Mouse (Mus musculus) embryo, embryonic 11.5 days (tissue): Measurements from ENCODE around the gene Specc1l.
"Not testable (repeated sequence)": the region's sequence is repeated elsewhere in the genome, so short reads cannot be mapped to it uniquely, and the experiment has no call there.

Experiments used
- DNase-seq: peaks from one replicate; pipeline ENCODE4 v3.0.0-alpha.2; 2012; ENCODE audit warnings: low read depth, low spot score

The Specc1l gene

DNA sequence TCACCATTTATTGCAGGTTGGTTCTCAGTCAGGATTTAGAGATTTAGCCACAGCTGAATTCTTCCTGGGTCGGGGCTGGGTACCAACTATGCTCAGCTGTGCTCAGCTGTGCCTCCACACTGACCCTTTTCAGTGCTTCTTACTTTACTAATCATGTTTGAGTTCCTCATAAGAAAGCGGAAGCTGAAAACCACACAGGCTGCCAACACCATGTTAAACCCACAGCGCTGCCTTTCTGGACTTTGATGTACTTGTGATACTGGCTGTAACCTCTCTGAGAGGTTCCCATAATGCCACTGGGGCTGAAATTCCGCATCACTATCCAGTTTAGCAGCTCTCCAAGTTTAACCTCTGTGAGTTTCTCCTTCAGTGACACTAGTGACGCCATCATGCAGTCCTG, 70.8 kb downstream of the Specc1l start:
- DNase-seq, result no peak

DNA sequence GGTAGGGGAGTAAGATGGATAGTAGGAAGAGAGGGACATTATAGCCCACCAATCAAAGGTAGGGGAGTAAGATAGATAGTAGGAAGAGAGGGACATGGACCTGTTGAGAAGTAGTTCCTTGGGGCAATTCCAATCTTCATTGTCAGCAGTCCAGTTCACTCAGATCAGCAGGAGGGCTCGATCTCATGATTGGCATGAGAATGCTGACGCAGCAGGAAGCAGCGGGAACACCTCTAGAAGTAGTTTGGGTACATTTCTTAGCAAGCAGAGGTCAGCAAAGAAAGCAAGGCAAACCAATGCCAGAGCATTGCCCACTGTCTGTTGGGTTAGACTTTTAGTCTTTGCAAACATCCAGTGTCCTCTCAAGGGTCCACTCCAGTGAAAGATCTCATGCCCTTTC, 71.9 kb downstream of the Specc1l start:
- DNase-seq, result no peak

DNA sequence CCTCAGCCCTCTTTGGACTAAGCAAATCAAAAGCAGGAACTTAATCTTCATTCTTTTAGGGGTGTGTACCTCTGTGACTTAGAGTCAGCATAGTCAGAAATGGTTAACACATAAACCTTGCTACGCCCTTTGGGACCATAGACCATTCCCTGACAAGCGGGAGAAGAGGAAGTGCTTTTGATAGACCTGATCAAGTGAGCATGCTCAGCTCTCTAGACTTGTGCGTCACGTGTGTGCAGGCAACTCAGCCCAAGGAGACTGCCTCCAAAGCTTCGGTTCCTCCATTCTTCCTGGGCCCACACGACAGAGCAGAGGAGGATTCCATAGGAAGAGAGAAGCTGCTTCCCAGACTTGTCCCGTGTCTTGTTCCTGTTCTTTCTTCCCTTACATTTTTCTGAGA, 76.7 kb downstream of the Specc1l start:
- DNase-seq, result no peak

DNA sequence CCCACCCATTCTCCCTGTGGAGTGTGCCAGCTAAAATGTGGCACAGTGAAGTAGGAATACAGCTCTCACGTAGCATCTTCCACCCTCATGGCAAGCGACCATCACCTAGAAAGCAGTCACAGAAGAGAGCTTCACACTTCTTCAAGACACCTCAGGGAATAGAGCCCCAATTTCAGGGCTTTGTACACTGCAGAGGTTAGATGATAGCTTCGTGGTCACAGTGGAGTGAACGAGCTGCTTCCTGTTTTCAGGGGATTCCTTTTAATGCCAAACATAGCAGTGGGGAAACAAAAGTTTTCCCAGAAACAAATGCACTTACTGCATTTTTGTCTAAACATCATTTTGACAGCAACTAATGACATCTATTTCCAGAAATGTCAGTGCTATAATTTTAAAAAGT, 77.5 kb downstream of the Specc1l start:
- no peak for DNase-seq

DNA sequence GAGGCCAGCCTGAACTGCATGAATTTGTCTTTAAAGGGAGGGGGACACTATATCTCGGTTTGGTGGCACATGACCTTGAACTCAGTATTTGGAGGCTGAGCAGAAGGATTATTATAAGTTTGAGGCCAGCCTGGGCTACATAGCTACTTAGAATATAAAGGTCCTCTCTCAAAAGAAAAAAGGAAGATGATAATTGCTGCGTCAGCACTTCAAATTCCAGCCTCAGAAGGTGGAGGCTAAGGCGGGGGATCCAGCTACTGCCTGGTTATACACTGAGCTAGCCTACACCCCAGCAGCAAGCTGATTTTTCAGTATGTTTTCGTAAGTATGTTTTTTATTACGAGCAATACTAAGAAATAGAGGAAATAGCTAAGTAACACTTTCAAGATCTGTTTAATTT, 78.8 kb downstream of the Specc1l start:
- DNase-seq, result no peak

DNA sequence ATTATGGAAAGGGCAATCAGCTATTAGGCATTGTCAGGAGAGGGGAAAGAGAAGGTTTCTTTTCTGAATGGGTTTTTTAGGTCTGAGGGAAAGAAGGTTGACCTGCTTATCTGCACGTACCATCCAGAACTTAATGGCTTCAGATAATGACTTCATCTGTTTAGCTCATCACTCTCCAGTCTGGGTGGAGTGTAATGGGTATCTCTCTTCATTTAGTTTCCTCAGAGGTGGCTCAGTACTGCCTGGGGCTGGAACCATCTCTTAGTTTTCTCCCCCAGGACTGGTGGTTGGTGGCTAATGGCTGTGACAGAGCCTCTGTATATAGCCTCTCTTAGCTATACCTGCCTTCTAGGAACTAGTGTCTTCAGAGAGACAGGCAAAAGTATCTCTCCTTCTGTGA, 79.5 kb downstream of the Specc1l start:
- DNase-seq, result no peak

DNA sequence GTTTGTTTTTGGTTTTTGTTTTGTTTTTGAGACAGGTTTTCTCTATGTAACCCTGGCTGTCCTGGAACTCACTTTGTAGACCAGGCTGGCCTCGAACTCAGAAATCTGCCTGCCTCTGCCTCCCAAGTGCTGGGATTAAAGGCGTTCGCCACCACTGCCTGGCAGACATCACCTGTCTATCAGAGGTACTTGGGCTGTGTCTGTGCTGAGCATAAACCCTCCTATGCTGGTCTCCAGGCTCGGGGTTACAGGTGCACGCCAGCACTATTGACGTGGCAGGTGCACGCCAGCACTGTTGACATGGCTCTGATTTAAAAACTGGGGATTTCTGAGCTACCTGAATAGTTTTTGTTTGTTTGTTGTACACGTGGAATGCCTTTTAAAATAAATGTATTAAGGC, 80.3 kb downstream of the Specc1l start:
- DNase-seq, result not testable (repeated sequence)

DNA sequence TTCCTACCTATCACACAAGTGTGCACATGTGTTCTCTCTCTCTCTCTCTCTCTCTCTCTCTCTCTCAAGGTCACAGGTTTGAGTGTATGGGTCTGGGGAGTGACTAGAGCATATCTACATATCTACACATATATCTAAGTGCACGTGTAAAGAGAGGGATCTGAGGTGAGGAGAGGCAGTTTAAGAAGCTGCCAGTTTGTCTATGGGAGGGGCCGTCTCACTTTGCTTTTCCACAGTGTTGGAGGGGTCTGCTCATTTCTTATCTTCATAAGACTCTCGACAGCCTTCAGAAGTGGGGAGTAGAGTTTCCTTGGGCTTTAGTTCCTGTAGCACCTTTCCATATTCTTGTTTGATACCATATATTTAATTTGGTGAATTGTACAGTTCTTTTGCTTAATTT, 81.4 kb downstream of the Specc1l start:
- no peak for DNase-seq

DNA sequence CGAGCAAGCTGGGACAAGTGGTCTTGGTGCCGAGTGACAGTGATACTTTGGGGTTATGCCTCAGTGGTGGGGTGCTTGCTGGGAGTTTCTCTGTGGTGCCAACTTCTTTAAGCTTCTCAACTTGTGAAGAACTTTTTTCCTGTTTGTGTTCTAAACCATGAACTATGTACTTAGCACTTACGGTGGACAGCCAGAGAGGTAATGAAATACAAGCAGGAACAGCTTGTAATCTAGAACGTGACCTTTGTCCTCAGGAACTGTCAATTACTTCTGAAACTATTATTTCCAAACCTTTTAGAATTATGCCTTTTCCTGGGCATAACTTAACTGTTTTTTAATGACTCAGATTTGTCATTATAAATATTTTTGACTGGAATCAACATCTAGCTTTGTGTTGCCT, 82.5 kb downstream of the Specc1l start:
- DNase-seq, result no peak

DNA sequence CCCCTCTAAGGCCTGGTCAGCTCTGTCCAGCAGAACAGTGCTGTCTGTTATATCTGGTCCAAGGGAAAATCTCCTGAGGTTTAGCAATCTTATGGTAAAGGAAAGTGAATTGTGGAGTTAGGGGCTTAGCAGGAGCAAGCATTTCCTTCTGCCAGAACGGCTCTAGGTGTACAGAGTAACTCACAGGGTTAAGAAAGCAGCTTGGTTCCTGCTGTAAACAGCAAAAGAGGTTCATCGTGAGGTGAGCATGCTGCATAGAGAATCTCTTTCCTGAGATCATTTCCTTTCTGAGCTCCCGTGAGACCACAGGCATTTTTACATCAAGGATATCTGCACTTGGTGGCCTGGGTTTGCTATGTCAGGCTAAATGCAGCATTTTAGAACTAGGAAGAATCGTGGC, 83.1 kb downstream of the Specc1l start:
- no peak for DNase-seq

DNA sequence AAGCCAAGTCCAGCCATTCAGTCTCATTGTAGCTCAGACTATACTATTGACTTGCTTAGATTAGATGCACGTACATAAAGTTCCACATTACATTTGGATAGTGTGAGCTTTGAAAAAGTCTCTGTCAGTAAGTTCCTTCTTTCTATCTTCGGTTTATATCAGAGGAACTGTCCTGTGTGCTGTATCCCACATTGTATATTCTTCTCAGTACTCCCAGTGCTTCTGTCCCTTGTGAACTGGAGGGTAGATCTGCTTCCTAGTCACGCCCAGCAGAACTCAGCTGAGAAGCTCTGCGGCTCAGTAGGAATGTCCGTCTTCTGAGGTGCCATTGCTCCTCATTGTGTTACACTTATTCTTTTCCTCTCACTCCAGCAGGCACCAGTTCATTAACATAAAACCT, 86.7 kb downstream of the Specc1l start:
- DNase-seq, result no peak

DNA sequence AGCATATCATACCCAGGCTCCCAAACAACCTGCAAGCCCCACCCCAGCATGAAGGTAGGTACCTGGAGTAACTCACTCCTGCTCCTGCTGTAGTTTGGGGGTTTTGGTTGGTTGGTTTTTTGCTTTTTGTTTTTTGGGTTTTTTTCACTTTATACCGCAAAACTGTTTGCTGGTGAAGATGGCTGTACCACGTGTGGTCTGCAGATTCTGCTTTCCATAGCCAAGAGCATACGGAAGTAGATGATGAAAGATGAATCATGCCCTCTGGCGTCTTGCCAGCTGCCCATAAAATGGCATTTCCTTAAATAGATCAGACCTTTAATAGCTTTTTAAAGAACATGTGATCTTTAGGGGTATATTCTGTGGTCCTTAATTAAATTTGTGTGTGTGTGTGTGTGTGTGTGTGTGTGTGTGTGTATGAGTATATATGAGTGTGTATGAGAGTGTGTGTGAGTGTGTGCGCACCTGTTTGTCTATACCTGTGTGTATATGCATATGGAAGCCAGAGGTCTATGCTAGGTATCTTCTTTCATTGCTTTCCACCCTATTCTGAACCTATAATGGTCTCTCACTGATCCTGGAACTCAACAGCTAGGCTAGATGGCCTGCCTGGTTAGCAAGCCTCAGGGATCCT, 88.0 kb downstream of the Specc1l start:
- no peak for DNase-seq

DNA sequence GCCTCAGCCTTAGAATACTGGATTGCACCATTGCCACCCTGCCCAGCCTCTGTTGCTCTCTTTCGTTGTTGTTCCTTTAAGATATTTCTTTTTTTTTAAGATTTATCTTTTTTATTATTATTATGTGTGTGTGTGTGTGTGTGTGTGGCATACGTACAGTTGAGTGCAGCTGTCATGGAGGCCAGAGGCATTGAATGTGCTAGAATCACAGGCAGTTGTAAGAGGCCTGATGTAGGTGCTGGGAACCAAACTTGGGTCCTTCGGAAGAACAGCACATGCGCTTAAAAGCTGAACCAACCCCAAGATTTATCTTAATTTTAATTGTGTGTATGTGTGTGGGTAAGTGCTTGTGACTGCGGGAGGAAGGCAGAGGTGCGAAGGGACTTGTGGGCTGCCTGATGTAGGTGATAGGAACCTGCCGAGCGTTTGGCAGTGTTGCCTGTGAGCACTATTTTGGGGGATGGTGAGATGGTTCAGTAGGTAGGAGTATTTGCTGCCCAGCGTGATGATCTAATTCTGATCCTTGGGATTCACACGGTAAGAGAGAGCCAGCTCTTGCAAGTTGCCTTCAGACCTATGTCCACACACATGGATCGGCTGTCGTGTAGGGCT, 89.4 kb downstream of the Specc1l start:
- no peak for DNase-seq

DNA sequence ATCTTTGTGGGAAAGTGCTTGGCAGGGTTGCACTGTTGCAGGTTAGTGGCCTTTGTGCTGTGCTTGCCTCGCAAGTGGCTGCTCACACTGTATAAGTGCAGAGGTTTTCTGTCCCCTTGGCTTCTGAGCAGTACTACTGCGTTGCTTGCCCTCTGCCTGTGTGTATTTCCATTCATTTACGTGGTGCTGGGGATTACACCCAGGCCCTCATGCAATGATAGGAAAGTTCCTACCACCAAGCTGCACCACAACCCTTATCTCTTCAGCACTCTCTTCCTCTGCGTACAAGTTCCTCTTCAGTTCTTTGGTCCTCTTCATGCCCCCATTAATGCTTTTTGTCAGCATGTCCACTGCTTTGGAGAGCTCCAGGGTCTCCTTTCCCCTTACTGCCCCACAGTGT, 90.1 kb downstream of the Specc1l start:
- DNase-seq, result no peak

DNA sequence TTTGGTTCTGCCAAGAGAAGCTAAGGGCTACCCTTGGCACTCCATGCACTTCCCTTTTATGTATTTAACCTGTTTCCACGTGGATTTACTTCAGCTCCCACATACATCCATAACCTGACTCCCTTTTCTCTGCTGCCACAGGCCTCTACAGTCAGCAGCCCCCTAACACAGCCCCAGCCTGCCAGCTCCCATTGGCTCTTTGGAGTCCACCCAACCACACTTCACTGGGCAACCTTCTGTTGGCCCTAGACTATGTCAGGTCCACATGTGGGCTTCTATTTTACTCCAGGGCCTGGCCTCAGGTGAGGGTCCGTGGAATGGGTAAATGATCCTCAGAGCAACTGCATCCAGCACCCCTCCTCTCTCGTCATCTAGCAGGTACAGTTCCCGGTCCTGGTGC, 90.7 kb downstream of the Specc1l start:
- DNase-seq, result no peak

DNA sequence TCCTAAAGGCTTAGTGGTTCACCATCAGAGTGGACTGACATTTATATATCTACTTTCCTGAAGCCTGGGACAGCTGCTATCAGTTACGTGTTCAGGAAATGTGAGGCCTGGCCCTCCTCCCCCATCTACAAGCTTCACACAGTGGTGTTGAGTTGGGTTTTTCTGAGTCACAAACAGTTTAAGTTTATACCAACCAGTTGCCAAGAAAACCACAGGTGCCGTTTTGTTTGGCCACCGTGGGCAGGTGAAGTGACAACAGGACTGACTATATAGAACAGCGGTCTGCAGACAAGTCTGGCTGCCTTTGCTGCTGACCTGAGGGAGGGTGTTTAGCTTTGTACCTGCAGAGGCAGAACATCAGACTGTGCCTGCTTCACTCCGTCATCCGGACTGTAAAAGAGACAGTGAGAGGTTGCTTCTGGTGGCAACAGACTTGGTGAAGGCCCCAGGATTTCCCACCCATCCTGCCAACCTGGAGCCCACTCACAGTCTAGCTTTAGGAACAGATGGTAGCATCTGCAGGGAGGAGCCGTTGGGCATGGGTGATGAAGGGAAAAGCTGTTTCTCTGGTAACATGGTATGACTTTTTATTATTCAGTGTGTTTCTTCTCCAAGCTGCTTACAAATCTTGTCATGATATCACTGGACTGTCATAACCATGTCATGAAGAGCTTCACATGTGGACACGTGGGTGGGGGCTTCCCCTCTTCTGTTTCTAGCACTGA, 91.6 kb downstream of the Specc1l start:
- DNase-seq, result no peak

DNA sequence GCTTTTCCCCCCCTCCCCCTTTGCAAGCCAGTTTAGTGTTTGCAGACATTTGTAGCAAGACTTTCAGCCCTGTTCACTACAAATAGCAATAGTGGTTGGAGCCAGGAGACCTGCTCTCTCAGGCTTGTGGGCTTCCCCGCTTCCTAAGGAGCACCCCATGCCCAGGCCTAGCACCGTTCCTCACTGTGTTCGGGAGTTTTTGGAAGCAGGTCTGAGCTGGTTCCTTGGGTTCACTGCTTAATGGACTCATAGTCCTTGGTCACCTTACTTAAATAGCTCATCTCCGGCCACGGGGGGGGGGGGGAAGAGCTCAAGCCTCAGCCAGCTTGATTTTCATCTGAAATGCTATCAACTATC, 92.2 kb downstream of the Specc1l start:
- no peak for DNase-seq

DNA sequence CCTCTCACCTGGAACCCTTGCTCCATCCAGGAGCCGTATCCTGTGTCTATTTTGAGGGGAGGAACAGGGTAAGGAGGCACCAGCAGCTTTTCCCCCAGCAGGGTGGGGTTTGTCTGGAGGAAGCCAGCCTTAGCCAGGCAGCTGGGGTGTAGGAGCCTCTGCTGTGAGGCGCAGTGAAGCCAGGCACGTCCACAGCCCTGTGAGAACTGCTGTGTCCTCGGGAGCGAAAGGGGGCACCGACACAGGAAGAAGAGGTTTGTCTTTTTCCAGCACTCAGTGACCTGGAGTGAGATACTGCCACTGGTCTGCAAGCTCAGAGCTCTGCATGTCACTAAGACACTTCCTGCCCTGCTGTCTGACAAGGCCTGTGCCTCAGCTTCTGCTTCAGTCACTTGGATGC, 92.5 kb downstream of the Specc1l start:
- DNase-seq, result no peak

DNA sequence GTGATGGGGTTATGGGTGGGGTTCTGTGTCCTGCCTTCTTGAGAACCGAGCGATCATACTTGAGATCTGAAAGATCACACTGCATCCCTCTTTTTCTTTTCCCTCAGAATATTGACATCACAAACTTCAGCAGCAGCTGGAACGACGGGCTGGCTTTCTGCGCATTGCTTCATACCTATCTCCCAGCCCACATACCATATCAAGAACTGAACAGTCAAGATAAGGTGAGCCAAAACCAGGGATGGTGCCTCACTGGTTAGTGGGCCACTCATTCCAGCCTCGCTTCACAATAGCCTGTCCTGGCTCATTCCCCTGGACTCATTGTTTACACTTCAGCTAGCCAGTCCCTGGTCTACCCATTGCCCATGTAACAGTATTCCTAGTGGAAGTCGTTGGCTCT, 95.3 kb downstream of the Specc1l start:
- DNase-seq, result no peak

DNA sequence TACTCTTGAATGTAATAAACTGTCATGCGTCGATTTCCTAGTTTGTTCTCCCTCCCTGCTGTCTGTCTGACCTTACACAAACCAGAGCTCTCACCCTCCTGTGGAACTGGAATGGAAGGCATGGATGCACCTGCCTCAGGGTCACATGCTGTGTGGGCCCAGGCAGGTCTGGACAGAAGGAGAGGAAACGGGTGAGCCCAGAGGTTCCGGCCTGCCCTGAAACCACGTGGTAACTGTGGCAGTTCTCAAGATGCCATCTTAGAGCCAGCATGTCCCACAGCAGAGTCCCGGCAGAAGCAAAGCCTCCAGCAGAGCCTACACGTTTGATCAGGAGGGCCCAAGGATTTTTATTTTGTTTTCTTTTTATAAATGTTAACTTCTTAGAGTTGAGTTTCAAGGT, 100.5 kb downstream of the Specc1l start:
- DNase-seq, result no peak

DNA sequence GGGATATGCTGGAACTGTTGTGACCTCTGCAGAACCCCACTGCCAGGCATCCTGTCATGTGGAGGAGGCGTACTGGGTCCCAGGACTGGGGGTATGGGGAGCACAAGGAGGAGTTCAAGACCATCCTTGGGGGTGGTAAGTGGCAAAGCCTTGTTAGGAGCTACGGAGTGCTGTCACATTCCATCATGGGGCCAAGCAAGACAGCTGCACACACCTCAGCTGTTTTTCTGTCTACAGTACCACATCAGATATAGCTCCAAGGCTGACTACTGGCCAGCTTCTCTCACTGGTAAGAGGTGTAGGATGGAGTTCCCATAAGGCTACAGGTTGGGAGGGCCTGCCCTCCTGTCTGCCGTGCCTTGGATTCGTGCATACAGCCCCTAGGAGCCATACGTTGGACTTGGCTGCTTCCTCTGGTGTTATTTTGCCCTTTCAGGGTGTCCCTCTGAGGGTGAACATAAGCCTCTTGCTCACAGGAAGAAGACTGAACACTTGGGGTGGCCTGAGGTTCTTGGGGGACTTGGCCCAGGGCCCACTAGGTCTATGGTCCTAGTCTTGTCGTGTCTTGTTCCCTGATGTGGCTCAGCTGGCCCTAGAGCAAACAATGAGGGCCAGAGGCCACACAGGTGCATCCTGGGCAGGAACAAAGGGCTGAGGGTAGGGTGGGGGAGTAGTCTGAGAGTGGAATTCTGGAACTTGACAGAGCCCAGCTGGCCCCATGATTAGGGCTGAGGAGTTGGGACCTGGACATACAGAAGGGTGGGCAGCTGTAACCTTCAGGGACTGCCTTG, 102.5 kb downstream of the Specc1l start:
- no peak for DNase-seq

DNA sequence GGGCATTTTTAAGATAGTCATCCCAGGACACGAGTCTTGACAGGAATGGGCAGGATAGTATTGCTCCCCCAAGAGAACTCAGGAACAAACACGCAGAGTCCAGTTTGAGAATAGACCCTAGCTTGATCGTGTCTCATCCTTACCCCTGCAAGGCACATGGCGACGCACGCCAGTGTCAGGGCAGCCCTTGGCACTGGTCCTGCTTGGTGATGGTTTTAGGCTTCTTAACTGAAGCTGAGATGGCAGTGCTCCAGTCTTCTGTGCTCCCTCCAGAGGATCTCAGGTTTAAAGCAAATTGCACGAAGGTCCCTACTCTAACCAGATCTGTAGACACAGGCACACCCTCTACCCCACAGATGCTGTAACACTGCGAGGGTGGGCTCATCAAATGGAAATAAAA, 103.9 kb downstream of the Specc1l start:
- DNase-seq, result no peak

DNA sequence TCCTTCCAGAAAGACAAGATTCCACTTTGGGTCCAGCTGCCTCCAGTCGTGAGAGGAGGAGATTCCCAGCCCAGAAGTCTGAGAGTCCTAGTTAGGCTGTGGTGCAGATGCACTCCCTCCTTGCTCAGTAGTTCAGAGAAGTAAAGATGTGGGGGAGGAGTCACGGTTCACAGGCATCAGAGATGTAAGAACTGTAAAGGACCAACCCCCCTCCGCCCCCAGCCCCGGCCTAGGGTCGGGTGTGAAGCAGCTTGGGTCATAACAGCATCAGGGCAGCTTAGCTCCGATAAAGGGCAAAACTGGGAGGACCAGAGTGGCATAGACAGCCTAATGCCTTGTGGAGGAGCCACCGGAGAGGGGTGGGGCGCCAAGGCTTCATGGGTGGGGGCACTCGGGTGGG, 104.6 kb downstream of the Specc1l start:
- DNase-seq, result no peak
